Mouse (Mus musculus): Measurements from ENCODE around the gene Olfr926.
"Not testable (repeated sequence)": the region's sequence is repeated elsewhere in the genome, so short reads cannot be mapped to it uniquely, and the experiment has no call there.

Olfr926 gene

DNA sequence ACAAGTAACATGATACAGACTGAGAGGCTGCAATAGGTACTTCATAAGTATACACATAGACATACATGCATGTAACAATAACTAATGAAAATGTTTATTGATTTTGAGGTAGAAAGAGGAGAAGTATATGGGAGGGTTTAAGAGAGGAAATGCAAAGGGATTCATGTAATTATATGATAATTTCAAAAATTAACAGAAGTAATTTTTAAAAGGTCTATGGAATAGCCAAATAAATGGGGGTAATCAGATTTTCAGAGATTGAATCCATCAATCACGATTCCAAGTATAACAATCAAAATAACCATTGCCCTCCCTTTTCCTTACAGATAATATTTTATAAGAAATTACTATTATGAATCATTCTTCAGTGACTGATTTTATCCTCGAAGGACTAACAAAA lies at the start of gene Olfr926:
Gene Olfr926, plus strand, starts transcription at position 301 of the 400 bp plus-strand sequence.
- no peak for DNase-seq (ENCODE audit: low spot score)

DNA sequence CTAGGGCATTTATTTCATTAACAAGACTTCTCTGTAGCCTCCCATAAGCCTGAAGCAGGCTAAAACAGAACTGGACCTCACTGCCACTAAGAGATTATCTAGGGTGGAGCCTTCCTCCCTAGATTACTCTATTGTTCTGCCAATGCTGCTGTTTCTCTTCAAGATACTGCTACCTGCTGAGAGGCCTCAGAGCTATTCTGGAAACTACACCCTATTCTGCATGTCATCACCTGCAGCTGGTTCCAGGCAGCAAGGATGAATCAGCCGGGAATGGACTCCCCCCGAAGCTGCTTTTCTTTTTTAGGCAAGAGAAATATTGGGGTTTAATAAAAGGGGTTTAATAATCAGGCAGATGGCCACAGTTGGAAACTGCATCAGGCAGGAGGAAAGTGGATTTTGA lies 43.9 kb upstream of the Olfr926 start:
- DNase-seq (ENCODE audit: low spot score): no peak

DNA sequence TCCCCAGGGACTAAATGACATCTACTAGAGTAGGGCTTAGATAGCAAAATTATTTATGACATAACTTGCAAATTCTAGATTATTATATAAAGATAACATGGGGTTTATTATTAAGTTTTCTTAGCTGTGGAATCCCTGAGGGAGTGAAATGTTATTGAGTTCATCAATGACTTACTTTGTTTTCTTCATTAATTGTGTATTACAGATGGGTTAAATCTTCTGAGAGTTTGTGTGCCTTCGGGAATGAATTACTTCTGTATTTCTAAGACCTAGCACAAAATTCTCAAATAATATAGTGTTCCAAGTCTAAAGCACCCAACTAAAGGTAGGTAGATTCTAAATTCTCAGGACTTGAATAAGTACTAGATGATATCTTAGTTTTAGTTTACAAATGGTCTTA lies 32.8 kb upstream of the Olfr926 start, which contains the start of gene Olfr924:
Gene Olfr924, plus strand, starts transcription at position 301 of the 400 bp plus-strand sequence.
- DNase-seq (ENCODE audit: low spot score): no peak

DNA sequence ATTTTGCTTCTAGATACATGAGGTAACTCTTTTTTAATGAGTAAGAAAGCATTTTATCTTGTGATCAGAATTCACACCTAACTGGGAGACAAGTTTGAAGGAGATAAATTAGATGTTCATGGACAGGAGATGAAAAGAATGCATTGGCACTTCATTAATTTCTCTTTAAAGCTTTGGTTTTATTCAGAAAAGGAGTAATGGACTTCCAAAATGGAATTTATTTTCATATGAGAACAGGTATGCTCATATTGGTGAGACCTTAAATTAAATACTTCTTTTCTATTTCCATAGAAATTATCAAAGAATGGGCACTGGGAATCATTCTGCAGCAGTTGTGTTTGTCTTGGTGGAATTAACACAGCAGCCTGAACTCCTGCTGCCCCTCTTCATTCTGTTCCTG lies 22.2 kb upstream of the Olfr926 start, which contains the start of gene Olfr26:
Gene Olfr26, plus strand, starts transcription at position 301 of the 400 bp plus-strand sequence.
- no peak for DNase-seq (ENCODE audit: low spot score)

DNA sequence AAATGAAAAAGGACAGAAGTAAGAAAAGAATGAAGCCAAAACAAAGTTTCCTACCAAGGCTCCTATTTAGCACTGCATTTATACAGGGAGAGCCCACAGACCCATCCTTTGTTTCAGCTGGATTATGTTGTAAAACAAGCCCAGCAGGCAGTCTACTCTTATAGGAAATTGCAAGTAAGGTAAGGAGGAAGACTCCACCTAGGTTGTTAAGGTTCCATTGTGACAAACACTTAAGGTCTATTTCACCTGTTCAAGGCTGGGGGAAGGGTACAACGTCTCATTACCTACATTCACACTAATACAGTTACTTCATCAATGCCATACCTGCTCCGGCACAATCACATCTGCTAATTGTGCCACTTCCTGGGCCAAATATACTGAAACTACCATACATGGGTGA lies 2.0 kb upstream of the Olfr926 start:
- not testable (repeated sequence) for DNase-seq (ENCODE audit: low spot score)
